In genomic region chr2:104378791-104379190, GRCm38 (mm10) we compare ENCODE assay signal across 29 mouse cellular contexts. TPM values are rescaled to one million over a fixed set of nuclear protein-coding genes. Genes with fewer than 3 reads are reported as not detected.
DNase-seq lines count a peak whose midpoint lies in the region; ATAC-seq lines count a peak whose summit lies in the region.
"Had no signal": no experiment of that assay in that cellular context is flagged by ENCODE, and none has a peak within 500 bp of the region (broad histone marks: within the 10 kb centered on the region; RNA-seq: fewer than 3 reads in every experiment).

No protein-coding gene starts in this region.

- ATAC-seq in hindbrain, embryonic 15.5 days (ENCODE audit: low FRiP score, low read depth): no peak
- ATAC-seq in hindbrain, embryonic 14.5 days (ENCODE audit: low FRiP score): no peak
- no peak for ATAC-seq in midbrain, embryonic 14.5 days (ENCODE audit: low FRiP score, low TSS enrichment)
- ATAC-seq: Patski had no signal

- H3K4me1 ChIP-seq in hindbrain, embryonic 15.5 days (replicated peaks): peaks cover 15% of the 10 kb centered on the region
- H3K4me1 ChIP-seq in hindbrain, embryonic 14.5 days (replicated peaks; ENCODE audit: control insufficient read depth, insufficient read depth, low read length): peaks cover 11% of the 10 kb centered on the region
- peaks cover 12% of the 10 kb centered on the region; the same call in 1 of the 2 replicates for H3K4me1 ChIP-seq in midbrain, embryonic 14.5 days (ENCODE audit: control insufficient read depth, insufficient read depth, low read length)
- peaks cover 15% of the 10 kb centered on the region for H3K4me1 ChIP-seq in midbrain, embryonic 10.5 days
- H3K4me1 ChIP-seq: embryonic facial prominence, embryonic 15.5 days; liver, embryonic 15.5 days had no signal

- 12% methylated on average over 3 of the region's 3 CpGs for WGBS in hindbrain, embryonic 15.5 days
- 8% methylated on average over 3 of the region's 3 CpGs for WGBS in hindbrain, embryonic 14.5 days
- WGBS in midbrain, embryonic 14.5 days: 7% methylated on average over 3 of the region's 3 CpGs
- 4% methylated on average over 3 of the region's 3 CpGs for WGBS in midbrain, embryonic 10.5 days

- H3K4me3 ChIP-seq in hindbrain, embryonic 15.5 days: no peak overlapping the region
- H3K4me3 ChIP-seq in hindbrain, embryonic 14.5 days (replicated peaks; ENCODE audit: low read length): no peak overlapping the region
- no peak overlapping the region for H3K4me3 ChIP-seq in midbrain, embryonic 14.5 days (replicated peaks; ENCODE audit: low read depth, low read length)
- H3K4me3 ChIP-seq in midbrain, embryonic 10.5 days: no peak overlapping the region
- H3K4me3 ChIP-seq: embryonic facial prominence, embryonic 10.5 days; embryonic facial prominence, embryonic 15.5 days; forebrain, embryonic 12.5 days; gastrocnemius, adult 2 months; limb, embryonic 12.5 days; liver, embryonic 15.5 days had no signal

- no peak overlapping the region for H3K9ac ChIP-seq in hindbrain, embryonic 15.5 days
- H3K9ac ChIP-seq in hindbrain, embryonic 14.5 days: no peak overlapping the region
- H3K9ac ChIP-seq in midbrain, embryonic 14.5 days (replicated peaks; ENCODE audit: low read length): no peak overlapping the region
- H3K9ac ChIP-seq: embryonic facial prominence, embryonic 15.5 days; forebrain, embryonic 12.5 days; limb, embryonic 12.5 days; liver, embryonic 15.5 days; lung, embryonic 14.5 days had no signal

- 0 out of 2 replicates have a peak overlapping the region, but pooled peaks have one; percentile 4 for H3K4me2 ChIP-seq in hindbrain, embryonic 15.5 days
- H3K4me2 ChIP-seq in hindbrain, embryonic 14.5 days (replicated peaks): no peak overlapping the region
- no peak overlapping the region for H3K4me2 ChIP-seq in midbrain, embryonic 14.5 days (ENCODE audit: low read length)
- H3K4me2 ChIP-seq: embryonic facial prominence, embryonic 15.5 days; forebrain, embryonic 12.5 days; heart, embryonic 11.5 days; limb, embryonic 12.5 days; liver, embryonic 15.5 days; lung, embryonic 14.5 days had no signal

- peak; percentile 31 for DNase-seq in cerebellum, adult 9-10 months
- DNase-seq in cerebellum, adult 18-20 months: no peak
- DNase-seq in hindbrain, embryonic 14.5 days (ENCODE audit: low spot score): no peak
- DNase-seq in midbrain, embryonic 14.5 days: peak; percentile 41
- DNase-seq in midbrain, embryonic 10.5 days (ENCODE audit: low spot score): no peak
- DNase-seq in thymus, postnatal 0 days (ENCODE audit: low spot score): no peak
- DNase-seq: adrenal gland, postnatal 10 days; gastrocnemius, adult 2 months; gastrocnemius, postnatal 36 days; heart, adult 18-20 months; heart, postnatal 36 days; layer of hippocampus, adult 9-11 months; lung, embryonic 14.5 days; lung, postnatal 14 days; right cerebral cortex, adult 18-20 months; spleen, adult 18-20 months; thymus, adult 18-20 months; thymus, postnatal 36 days had no signal

- H3K27ac ChIP-seq in hindbrain, embryonic 15.5 days (replicated peaks): peak overlapping the region; percentile 39
- H3K27ac ChIP-seq in hindbrain, embryonic 14.5 days: no peak overlapping the region
- no peak overlapping the region for H3K27ac ChIP-seq in midbrain, embryonic 14.5 days (replicated peaks; ENCODE audit: low read depth, low read length)
- H3K27ac ChIP-seq in midbrain, embryonic 10.5 days (replicated peaks): no peak overlapping the region
- H3K27ac ChIP-seq: embryonic facial prominence, embryonic 10.5 days; embryonic facial prominence, embryonic 15.5 days; forebrain, embryonic 12.5 days; gastrocnemius, adult 2 months; kidney, postnatal 0 days; limb, embryonic 12.5 days; liver, embryonic 15.5 days; stomach, postnatal 0 days had no signal

- H3K36me3 ChIP-seq in hindbrain, embryonic 15.5 days: no peaks in the 10 kb centered on the region
- no peaks in the 10 kb centered on the region for H3K36me3 ChIP-seq in hindbrain, embryonic 14.5 days (replicated peaks; ENCODE audit: control insufficient read depth, insufficient read depth)
- no peaks in the 10 kb centered on the region for H3K36me3 ChIP-seq in midbrain, embryonic 14.5 days (ENCODE audit: control insufficient read depth, insufficient read depth, low read length)
- no peaks in the 10 kb centered on the region for H3K36me3 ChIP-seq in midbrain, embryonic 10.5 days
- H3K36me3 ChIP-seq: embryonic facial prominence, embryonic 10.5 days; embryonic facial prominence, embryonic 15.5 days; forebrain, embryonic 12.5 days; limb, embryonic 12.5 days; liver, embryonic 15.5 days had no signal

- H3K27me3 ChIP-seq in hindbrain, embryonic 15.5 days: no peaks in the 10 kb centered on the region
- no peaks in the 10 kb centered on the region for H3K27me3 ChIP-seq in hindbrain, embryonic 14.5 days (ENCODE audit: control insufficient read depth, insufficient read depth, low read length)
- no peaks in the 10 kb centered on the region for H3K27me3 ChIP-seq in midbrain, embryonic 14.5 days (ENCODE audit: control insufficient read depth, insufficient read depth, low read length)
- peaks cover 4% of the 10 kb centered on the region; the same call in 1 of the 2 replicates for H3K27me3 ChIP-seq in midbrain, embryonic 10.5 days (ENCODE audit: low read depth, poor library complexity, severe bottlenecking)
- H3K27me3 ChIP-seq: forebrain, embryonic 12.5 days had no signal

- H3K9me3 ChIP-seq in hindbrain, embryonic 15.5 days: no peaks in the 10 kb centered on the region
- H3K9me3 ChIP-seq in hindbrain, embryonic 14.5 days (ENCODE audit: control insufficient read depth, low read length): no peaks in the 10 kb centered on the region
- H3K9me3 ChIP-seq in midbrain, embryonic 14.5 days (ENCODE audit: control insufficient read depth, low read length): no peaks in the 10 kb centered on the region
- H3K9me3 ChIP-seq in midbrain, embryonic 10.5 days (replicated peaks): no peaks in the 10 kb centered on the region
- H3K9me3 ChIP-seq: embryonic facial prominence, embryonic 10.5 days; embryonic facial prominence, embryonic 15.5 days; forebrain, embryonic 12.5 days; limb, embryonic 12.5 days; liver, embryonic 15.5 days had no signal

RNA-seq across cellular contexts. Expression of gene D430041D05Rik, which starts 32.0 kb away (rescaled TPM):
- polyA plus RNA-seq in hindbrain, embryonic 15.5 days (2015; fragmentation: Nextera tagmentation; extraction: Ambion mirVana): 9.3 and 10.2 TPM in 2 replicates
- 13.4 and 14.5 TPM in 2 replicates for polyA plus RNA-seq in hindbrain, embryonic 14.5 days (2014; fragmentation: Nextera tagmentation; extraction: Ambion mirVana)
- 12.0 and 12.8 TPM in 2 replicates for polyA plus RNA-seq in midbrain, embryonic 14.5 days (2014; fragmentation: Nextera tagmentation; extraction: Ambion mirVana)
- polyA plus RNA-seq in midbrain, embryonic 10.5 days (2016; fragmentation: Nextera tagmentation; extraction: Ambion mirVana): 0.95 and 1.5 TPM in 2 replicates
- 0.95 and 1.1 TPM in 2 replicates for polyA plus RNA-seq in thymus, postnatal 0 days (2015; fragmentation: Nextera tagmentation; extraction: Ambion mirVana)
- polyA plus RNA-seq: liver, adult 2 months; liver, embryonic 15.5 days; Patski had no signal

Comparison
In these comparisons a context has a peak if more than half of its experiments do, and no peak if none do; other contexts are left out.
1. DNase-seq: peak in cerebellum, adult 9-10 months (single experiment) and midbrain, embryonic 14.5 days (single experiment); none in cerebellum, adult 18-20 months (0 of 2), hindbrain, embryonic 14.5 days (single experiment), midbrain, embryonic 10.5 days (single experiment) and thymus, postnatal 0 days (single experiment).